Mouse (Mus musculus) heart, adult 2 months (tissue): ENCODE measurements at regions not wholly inside any gene's neighbourhood (a gene's known extent, or its start where the extent isn't known, plus 50 kb on each side); places are given as distances from the start of the nearest gene placed in this dataset.

Source experiments
- DNase-seq, 2 experiments: peaks; one replicate each; pipeline ENCODE4 v3.0.0; 2021
- H3K27ac ChIP-seq: fragments of 200-600 bp; 2 replicates; pipeline ENCODE4 v1.8.1; 2022
- H3K27me3 ChIP-seq: fragments of 200-500 bp; 2 replicates; pipeline ENCODE4 v1.6.1; 2012; ENCODE audit warnings: mild to moderate bottlenecking, low read length, inconsistent platforms, mixed read lengths; ENCODE audit not compliant: control insufficient read depth, insufficient read depth
- H3K36me3 ChIP-seq: fragments of 200-500 bp; 2 replicates; pipeline ENCODE4 v1.6.1; 2012; ENCODE audit warnings: low read length, inconsistent platforms; ENCODE audit not compliant: control insufficient read depth, insufficient read depth
- H3K4me1 ChIP-seq: fragments of 200-500 bp; 2 replicates; pipeline ENCODE4 v1.6.1; 2011; ENCODE audit warnings: low read length; ENCODE audit not compliant: control insufficient read depth, insufficient read depth
- H3K4me3 ChIP-seq: fragments of 200-600 bp; 2 replicates; pipeline ENCODE4 v1.8.1; 2022
- H3K79me2 ChIP-seq: fragments of 200-500 bp; replicated peaks from 2 replicates; pipeline ENCODE4 v1.6.1; 2012; ENCODE audit warnings: mild to moderate bottlenecking, inconsistent platforms, low read length, moderate library complexity, mixed read lengths; ENCODE audit not compliant: control insufficient read depth, insufficient read depth
- H3K9ac ChIP-seq: fragments of 200-500 bp; 2 replicates; pipeline ENCODE4 v1.6.1; 2012; ENCODE audit warnings: low read depth, mild to moderate bottlenecking, control low read depth, inconsistent platforms, low read length, mixed read lengths
- CTCF ChIP-seq: fragments of 200-600 bp; IDR thresholded peaks from 2 replicates; pipeline ENCODE4 v1.8.1; 2022; ENCODE audit warnings: antibody characterized with exemption, mild to moderate bottlenecking, moderate library complexity
- EP300 ChIP-seq: fragments of 200-500 bp; IDR thresholded peaks from 2 replicates; pipeline ENCODE4 v1.6.1; 2011; ENCODE audit warnings: low read depth, low read length, control low read depth; ENCODE audit not compliant: insufficient read depth
- POLR2A ChIP-seq: fragments of 200-500 bp; IDR thresholded peaks from 2 replicates; pipeline ENCODE4 v1.6.1; 2011; ENCODE audit warnings: mild to moderate bottlenecking, low read depth, low read length, control low read depth; ENCODE audit not compliant: insufficient read depth
- WGBS: fragments of 180-500 bp; shearing (Covaris S2); methylation state at CpG from one replicate; pipeline ENCODE4 v1.1.7; 2018; 5-methylcytosine and 5-hydroxymethylcytosine counted together
- intact Hi-C: fragments of 180-260 bp; cut with DNase I; formaldehyde crosslinking; loops from one replicate; pipeline ENCODE4 v1.15.1; 2025

DNA sequence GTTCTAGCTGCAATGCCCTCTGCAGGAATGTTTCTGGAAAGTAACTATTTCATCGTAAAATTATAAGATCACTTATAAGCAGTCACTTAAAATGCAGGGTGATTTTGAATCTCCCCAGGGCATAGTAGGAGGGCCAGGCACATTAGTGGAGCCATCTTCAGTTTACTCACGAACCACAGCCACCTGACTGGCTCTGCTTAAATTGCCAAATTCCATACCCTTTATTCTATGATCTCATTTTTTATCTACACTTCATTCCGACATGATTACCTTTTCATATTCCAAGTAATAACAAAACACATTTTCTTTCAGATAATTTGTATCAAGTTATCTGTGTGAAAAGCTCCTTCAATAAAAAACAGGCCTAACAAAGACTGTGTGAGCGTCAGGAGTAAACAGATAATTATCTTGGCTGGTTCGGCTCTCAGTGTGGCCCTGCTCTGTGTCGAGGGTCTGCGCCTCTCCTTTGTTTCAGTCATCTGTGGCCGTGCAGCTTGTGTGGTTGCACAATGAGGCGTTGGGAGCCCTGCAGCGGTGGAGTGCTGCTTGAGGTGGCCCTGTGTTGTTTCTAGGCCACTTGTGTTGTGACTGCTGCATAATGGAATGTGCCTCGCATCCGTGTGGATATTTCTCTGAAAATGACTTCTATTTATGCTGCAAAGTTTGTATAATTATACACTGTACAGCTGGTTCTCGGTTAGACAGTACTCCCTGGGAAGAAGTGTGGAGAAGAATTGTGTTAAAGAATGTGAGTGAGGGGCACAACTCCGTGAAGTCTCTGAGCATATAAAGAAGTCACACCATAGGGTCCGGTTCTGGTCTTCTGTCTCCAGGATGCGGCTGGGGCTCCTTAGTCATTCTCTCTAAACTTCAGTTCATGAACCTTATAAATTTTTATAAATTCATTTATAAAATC is 212.1 kb downstream of the Cdh26 start:
- WGBS: 69% methylated on average over 16 of the region's 16 CpGs
- Histone ChIP-seq H3K36me3 (no peaks in the 10 kb centered on the region), H3K27ac (no peak overlapping the region), H3K4me3 (no peak overlapping the region), H3K79me2 (no peaks in the 10 kb centered on the region), H3K9ac (no peak overlapping the region), H3K27me3 (no peaks in the 10 kb centered on the region), H3K4me1 (no peaks in the 10 kb centered on the region)
- no peak for DNase-seq
- intact Hi-C loops: no loop called here
- TF ChIP-seq CTCF (no peak), POLR2A (no peak), EP300 (no peak)

DNA sequence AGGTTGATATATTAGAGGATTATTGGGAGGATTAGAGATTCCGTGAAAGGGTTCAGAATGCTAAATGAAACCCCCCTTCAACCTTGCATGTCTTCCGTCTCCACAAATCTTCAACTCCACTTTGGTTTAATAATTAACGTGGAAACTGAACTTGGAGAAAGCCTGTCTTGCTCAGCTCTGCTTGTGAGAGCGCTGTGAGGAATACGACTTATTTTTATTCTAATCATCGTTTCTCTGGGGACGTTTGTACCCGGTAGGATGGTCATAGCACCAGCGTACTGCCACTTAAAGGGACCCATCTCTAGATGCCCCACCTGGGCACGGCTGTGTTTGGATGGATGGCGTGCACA is 212.7 kb downstream of the Cdh26 start:
- intact Hi-C loops: no loop called here
- no peaks in the 10 kb centered on the region for H3K27me3 ChIP-seq
- no peak overlapping the region for H3K9ac ChIP-seq
- no peaks in the 10 kb centered on the region for H3K4me1 ChIP-seq
- H3K27ac ChIP-seq: no peak overlapping the region
- WGBS: 78% methylated on average over 11 of the region's 11 CpGs
- no peak for TF ChIP-seq EP300
- TF ChIP-seq POLR2A: no peak
- TF ChIP-seq CTCF: no peak
- no peak overlapping the region for H3K4me3 ChIP-seq
- no peaks in the 10 kb centered on the region for H3K79me2 ChIP-seq
- no peak for DNase-seq
- H3K36me3 ChIP-seq: no peaks in the 10 kb centered on the region

DNA sequence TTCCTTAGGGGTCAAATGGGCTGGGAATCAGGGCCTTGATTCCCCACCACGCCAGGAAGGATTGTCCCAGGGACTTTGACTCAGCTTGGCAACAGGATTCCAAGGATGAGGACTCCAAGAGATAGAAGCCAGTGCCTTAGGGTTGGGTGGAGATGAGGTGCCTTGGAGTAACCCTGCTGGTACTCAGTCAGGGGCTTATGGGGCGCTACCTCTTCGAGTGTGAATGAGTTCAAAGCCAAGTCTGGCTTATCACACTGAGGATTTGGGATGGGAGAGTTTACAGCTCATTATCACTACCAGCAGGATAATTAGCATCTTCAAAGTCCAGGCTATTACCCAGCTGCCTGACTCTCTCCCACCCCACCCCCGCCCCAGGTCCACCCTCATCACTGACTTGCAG is 213.5 kb downstream of the Cdh26 start:
- intact Hi-C loops: no loop called here
- Histone ChIP-seq H3K27me3 (no peaks in the 10 kb centered on the region), H3K9ac (no peak overlapping the region), H3K79me2 (no peaks in the 10 kb centered on the region), H3K4me3 (no peak overlapping the region), H3K4me1 (no peaks in the 10 kb centered on the region), H3K36me3 (no peaks in the 10 kb centered on the region), H3K27ac (no peak overlapping the region)
- WGBS: 22% methylated on average over 4 of the region's 4 CpGs
- DNase-seq: no peak
- TF ChIP-seq POLR2A (no peak), CTCF (no peak), EP300 (no peak)

DNA sequence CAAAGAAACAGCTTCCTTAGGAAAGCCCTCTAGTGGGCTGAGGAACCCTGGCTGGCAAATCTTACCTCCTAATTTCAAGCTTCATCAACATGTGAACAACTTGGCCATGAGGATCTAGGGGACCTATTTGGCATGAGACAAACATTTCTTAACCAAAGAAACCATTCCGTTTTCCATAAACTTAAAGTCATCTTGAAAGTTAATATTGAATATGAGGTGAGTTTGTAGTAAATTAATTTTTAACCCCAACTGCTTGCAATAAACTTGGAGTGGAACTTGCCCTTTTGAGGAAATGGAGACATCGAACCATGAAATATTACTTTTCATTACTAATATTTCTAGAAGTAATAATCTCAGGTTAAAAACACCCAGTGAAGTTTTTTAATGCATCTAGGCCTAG is 229.7 kb downstream of the Cdh26 start:
- no peak overlapping the region for H3K9ac ChIP-seq
- intact Hi-C loops: no loop called here
- TF ChIP-seq EP300 (no peak), CTCF (no peak), POLR2A (no peak)
- no peaks in the 10 kb centered on the region for H3K27me3 ChIP-seq
- no peaks in the 10 kb centered on the region for H3K79me2 ChIP-seq
- no peak overlapping the region for H3K4me3 ChIP-seq
- H3K4me1 ChIP-seq: no peaks in the 10 kb centered on the region
- DNase-seq: no peak
- H3K27ac ChIP-seq: no peak overlapping the region
- WGBS: 86% methylated on average over 2 of the region's 2 CpGs
- H3K36me3 ChIP-seq: no peaks in the 10 kb centered on the region

DNA sequence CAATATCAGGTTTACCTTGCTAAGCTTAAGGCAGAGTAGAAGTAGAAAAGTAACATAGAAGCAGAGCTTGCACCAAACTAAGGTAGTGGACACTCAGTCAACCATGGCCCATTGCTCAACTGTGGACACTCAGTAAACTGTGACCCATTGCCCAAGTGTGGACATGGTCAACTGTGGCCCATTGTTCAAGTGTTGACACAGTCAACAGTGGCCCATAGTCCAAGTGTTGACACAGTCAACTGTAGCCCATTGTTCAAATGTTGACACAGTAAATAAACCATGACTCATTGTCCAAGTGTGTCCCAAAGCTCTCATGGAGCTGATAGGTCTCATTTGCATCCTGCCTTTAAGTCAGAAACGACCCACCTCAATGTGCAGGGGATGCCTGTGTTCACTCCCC is 232.1 kb downstream of the Cdh26 start:
- Histone ChIP-seq H3K4me1 (no peaks in the 10 kb centered on the region), H3K27ac (no peak overlapping the region), H3K4me3 (no peak overlapping the region), H3K27me3 (no peaks in the 10 kb centered on the region), H3K36me3 (no peaks in the 10 kb centered on the region), H3K79me2 (no peaks in the 10 kb centered on the region), H3K9ac (no peak overlapping the region)
- intact Hi-C loops: no loop called here
- DNase-seq: no peak
- TF ChIP-seq POLR2A (no peak), EP300 (no peak), CTCF (no peak)
- 38% methylated on average over 1 of the region's 1 CpGs for WGBS

DNA sequence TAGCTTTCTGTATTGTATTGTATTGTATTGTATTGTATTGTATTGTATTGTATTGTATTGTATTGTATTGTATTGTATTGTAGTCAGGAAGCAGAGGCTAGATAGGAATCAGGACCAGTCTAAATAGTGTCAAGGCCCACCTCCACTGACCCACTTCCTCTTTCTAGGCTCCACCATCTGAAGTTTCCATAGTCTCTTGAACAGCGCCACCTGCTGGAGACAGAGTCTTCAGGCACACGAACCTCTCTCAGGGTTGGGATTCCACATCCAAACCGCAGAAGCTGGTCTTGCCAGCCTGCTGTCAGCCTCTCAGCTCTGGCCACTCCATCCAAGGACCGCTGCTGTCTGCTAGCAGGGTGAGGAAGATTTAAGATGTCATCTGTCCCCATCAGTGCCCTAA is 234.6 kb downstream of the Cdh26 start:
- H3K4me3 ChIP-seq: no peak overlapping the region
- peak; percentile 23 to 38 for DNase-seq
- no peak overlapping the region for H3K9ac ChIP-seq
- no peaks in the 10 kb centered on the region for H3K79me2 ChIP-seq
- TF ChIP-seq CTCF (peak; percentile 74), EP300 (0 out of 2 replicates have a peak, but pooled peaks have one; percentile 22), POLR2A (no peak)
- no peaks in the 10 kb centered on the region for H3K4me1 ChIP-seq
- H3K27me3 ChIP-seq: no peaks in the 10 kb centered on the region
- intact Hi-C loops: loop anchor here (2.0 to 5.0 kb wide), 2 partner anchors 90 to 238 kb away; no protein-coding TSS in a partner anchor
- H3K27ac ChIP-seq: no peak overlapping the region
- 12% methylated on average over 4 of the region's 4 CpGs for WGBS
- no peaks in the 10 kb centered on the region for H3K36me3 ChIP-seq
